Mouse (Mus musculus) adrenal gland, postnatal 4 days (tissue): ENCODE results near the gene Vmn1r200. TPM values are rescaled to one million over a fixed set of nuclear protein-coding genes. Genes with fewer than 3 reads are reported as not detected.
"Not testable (repeated sequence)": the region's sequence is repeated elsewhere in the genome, so short reads cannot be mapped to it uniquely, and the experiment has no call there.

ENCODE experiments used
- DNase-seq, 2 experiments: peaks; one replicate each; pipeline ENCODE4 v3.0.0; 2021 to 2022; ENCODE audit warnings: low spot score in 2 of 2, mixed read lengths in 2 of 2
- long read RNA-seq, 2 experiments: library from polyadenylated mRNA; stranded (forward); transcript quantifications; one replicate each; pipeline ENCODE4 v2.0.0; 2021
- total RNA-seq, 2 experiments: library from RNA; stranded (reverse); gene quantifications; 2 replicates each; pipeline ENCODE4 v1.2.3; 2021

Gene Vmn1r200
- not detected for total RNA-seq
- long read RNA-seq, experiment 1, result 0 reads
- long read RNA-seq, experiment 2, result 0 reads

DNA sequence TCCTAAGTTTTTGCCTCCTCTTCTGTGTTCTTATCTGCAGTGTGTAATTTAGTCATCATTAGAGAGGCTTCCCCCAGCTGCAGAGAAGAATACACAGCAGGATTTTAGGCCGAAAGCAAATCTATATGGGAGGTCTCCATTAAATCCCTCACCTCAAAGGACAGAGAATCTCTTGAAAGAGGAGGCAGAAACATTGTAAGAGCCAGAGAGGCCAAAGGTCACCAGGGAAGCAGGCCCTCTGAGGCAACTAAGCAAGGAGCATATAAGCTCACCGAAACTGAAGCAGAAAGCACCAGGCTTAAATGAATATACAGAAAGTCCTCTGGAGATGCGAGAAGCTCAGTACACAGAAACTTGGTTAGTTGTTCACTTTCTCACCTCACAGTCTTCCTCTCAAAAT is at the start of gene Vmn1r200:
TSS of gene Vmn1r200 (plus strand) at position 301 of the 400 bp plus-strand sequence.
- no peak for DNase-seq

- DNase-seq, result no peak
These were observed 40.1 kb upstream of the Vmn1r200 start, which contains the start of gene Vmn1r198 for GRCm38 (mm10) chr13:22350064-22350463. TSS of gene Vmn1r198 (plus strand) at chr13:22350364.

- DNase-seq, result no peak
These were observed 39.4 kb upstream of the Vmn1r200 start for GRCm38 (mm10) chr13:22350813-22351212.

- no peak for DNase-seq
These were observed 10.7 kb upstream of the Vmn1r200 start, which contains the start of gene Vmn1r199 for GRCm38 (mm10) chr13:22379518-22379917. TSS of gene Vmn1r199 (plus strand) at chr13:22379818.

DNA sequence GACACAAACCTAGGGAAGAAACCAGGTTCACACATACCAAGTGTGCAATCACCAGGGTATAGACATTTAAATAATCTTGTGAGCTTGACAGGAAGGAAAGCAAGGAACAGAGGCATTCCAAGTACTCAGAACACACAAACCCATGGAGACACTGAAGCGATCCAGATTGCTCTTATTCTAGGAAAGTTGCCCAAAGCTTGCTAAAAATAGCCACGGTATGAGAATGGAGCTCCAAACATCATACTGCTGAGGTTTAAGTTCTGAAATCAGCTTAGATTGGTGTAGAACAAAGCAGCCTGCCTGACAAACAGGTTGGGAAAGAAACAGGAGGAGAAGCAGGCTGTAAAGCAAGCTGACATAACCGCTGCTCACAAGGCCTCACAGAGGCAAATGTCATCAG is 9.0 kb upstream of the Vmn1r200 start:
- not testable (repeated sequence) for DNase-seq

DNA sequence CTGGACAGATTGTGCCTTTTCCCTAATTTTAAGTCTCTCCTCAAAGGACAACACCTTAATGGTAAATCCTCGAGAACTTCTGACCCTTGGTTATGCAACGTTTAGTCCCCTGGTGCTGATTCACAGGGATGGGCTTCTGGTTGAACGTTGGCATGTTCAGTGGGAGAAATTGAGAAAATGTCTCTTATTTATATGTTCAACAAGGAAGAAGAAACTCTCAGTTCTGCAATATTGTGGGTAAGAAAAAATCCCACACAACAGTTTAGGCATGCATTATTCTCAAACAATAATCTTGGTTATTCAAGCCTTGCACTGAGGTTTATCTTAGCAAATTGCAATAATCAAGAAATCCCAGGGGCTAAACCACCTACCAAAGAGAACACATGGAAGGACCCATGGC is 6.8 kb upstream of the Vmn1r200 start:
- DNase-seq, result no peak

DNA sequence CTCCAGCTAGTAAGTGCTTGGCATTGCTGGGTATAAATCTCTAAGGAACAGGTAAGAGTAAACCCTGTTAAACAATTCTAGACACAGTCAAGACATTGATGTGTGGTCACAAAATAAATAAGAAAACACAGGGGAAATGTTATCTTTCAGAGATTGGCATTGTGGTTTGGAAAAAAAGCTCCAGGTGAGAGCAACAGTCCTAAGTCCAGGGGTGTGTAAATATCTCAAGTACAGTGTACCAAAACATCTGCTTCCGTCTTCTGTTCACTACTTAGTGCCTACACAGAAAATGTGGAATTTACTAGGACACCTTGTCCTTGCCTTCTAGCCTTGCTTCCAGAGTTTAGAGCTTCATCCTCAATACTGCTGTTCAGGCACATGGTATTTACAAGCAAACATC is 3.1 kb upstream of the Vmn1r200 start:
- DNase-seq, result no peak

- no peak for DNase-seq
These were observed 12.8 kb downstream of the Vmn1r200 start for GRCm38 (mm10) chr13:22402978-22403377.

Other genes with a start within 250 kb of the Vmn1r200 start
- gene Vmn1r191, start 206.4 kb upstream of the Vmn1r200 start, total RNA-seq, result not detected
- gene Vmn1r192, start 199.2 kb upstream of the Vmn1r200 start, total RNA-seq, result not detected
- not detected for gene Vmn1r193, start 167.2 kb upstream of the Vmn1r200 start, total RNA-seq
- gene Vmn1r194, start 146.2 kb upstream of the Vmn1r200 start, total RNA-seq, result not detected
- gene Vmn1r195, start 119.9 kb upstream of the Vmn1r200 start, total RNA-seq, result not detected
- gene Vmn1r196, start 100.5 kb upstream of the Vmn1r200 start, total RNA-seq, result not detected
- gene Vmn1r197, start 65.8 kb upstream of the Vmn1r200 start, total RNA-seq, result not detected
- not detected for gene Vmn1r198, start 40.0 kb upstream of the Vmn1r200 start, total RNA-seq
- gene Vmn1r199, start 10.6 kb upstream of the Vmn1r200 start, total RNA-seq, result not detected
- gene Vmn1r201, start 81.5 kb downstream of the Vmn1r200 start, total RNA-seq, result not detected
- under 1 TPM; 0.06 to 0.08 TPM for gene Vmn1r202, start 115.0 kb downstream of the Vmn1r200 start, total RNA-seq
- gene Vmn1r203, start 127.7 kb downstream of the Vmn1r200 start, total RNA-seq, result not detected
- gene Vmn1r204, start 162.8 kb downstream of the Vmn1r200 start, total RNA-seq, result not detected
- gene Vmn1r205, start 202.6 kb downstream of the Vmn1r200 start, total RNA-seq, result not detected
- not detected for gene Vmn1r206, start 233.9 kb downstream of the Vmn1r200 start, total RNA-seq